Mouse (Mus musculus) embryonic facial prominence, embryonic 10.5 days (tissue): ENCODE data around the gene Fam227b. TPM values are rescaled to one million over a fixed set of nuclear protein-coding genes. Genes with fewer than 3 reads are reported as not detected.

ENCODE experiments used
- DNase-seq: peaks from one replicate; pipeline ENCODE4 v3.0.0-alpha.2; 2017; ENCODE audit warnings: low spot score
- H3K27ac ChIP-seq: fragments of 300-500 bp; sonication (generic); replicated peaks from 2 replicates; pipeline ENCODE4 v1.5.1; 2016; ENCODE audit warnings: mild to moderate bottlenecking
- H3K27me3 ChIP-seq: fragments of 300-500 bp; sonication (generic); replicated peaks from 2 replicates; pipeline ENCODE4 v1.6.1; 2016; ENCODE audit warnings: low read depth, mild to moderate bottlenecking; ENCODE audit not compliant: poor library complexity, severe bottlenecking
- H3K36me3 ChIP-seq: fragments of 300-500 bp; sonication (generic); replicated peaks from 2 replicates; pipeline ENCODE4 v1.6.1; 2016; ENCODE audit warnings: mild to moderate bottlenecking, moderate library complexity
- H3K4me1 ChIP-seq: fragments of 300-500 bp; sonication (generic); 2 replicates; pipeline ENCODE4 v1.6.1; 2016
- H3K4me3 ChIP-seq: fragments of 300-500 bp; sonication (generic); 2 replicates; pipeline ENCODE4 v1.5.1; 2016; ENCODE audit warnings: mild to moderate bottlenecking, moderate library complexity
- H3K9me3 ChIP-seq: fragments of 300-500 bp; sonication (generic); 2 replicates; pipeline ENCODE4 v1.6.1; 2016; ENCODE audit warnings: mild to moderate bottlenecking
- WGBS: fragments of 180-500 bp; shearing (Covaris S2); methylation state at CpG from one replicate; pipeline ENCODE4 v1.1.7; 2016; 5-methylcytosine and 5-hydroxymethylcytosine counted together
- polyA plus RNA-seq: library from polyadenylated mRNA; unstranded; fragments of >200 nt; fragmentation: Nextera tagmentation; extraction: Ambion mirVana; gene quantifications from 2 replicates; pipeline ENCODE4 v1.2.1, GENCODE M21; 2016

Gene Fam227b
- polyA plus RNA-seq, 1 experiment from 2014 or later: not detected

- 0 out of 2 replicates have a peak overlapping the region, but pooled peaks have one; percentile 16 for H3K4me3 ChIP-seq
- DNase-seq: peak; percentile 69
- H3K36me3 ChIP-seq: no peaks in the 10 kb centered on the region
- 14% methylated on average over 6 of the region's 6 CpGs for WGBS
- H3K4me1 ChIP-seq: peaks cover 31% of the 10 kb centered on the region
- H3K9me3 ChIP-seq: no peaks in the 10 kb centered on the region
- H3K27ac ChIP-seq: peak overlapping the region; percentile 87
- H3K27me3 ChIP-seq: no peaks in the 10 kb centered on the region
Measured at GRCm38 (mm10) chr2:126052749-126053557, 98.9 kb downstream of the Fam227b start.

GRCm38 (mm10) chr2:126045621-126046020 is 106.2 kb downstream of the Fam227b start:
- Histone ChIP-seq H3K27me3 (no peaks in the 10 kb centered on the region), H3K27ac (no peak overlapping the region), H3K4me1 (peaks cover 24% of the 10 kb centered on the region), H3K9me3 (no peaks in the 10 kb centered on the region), H3K36me3 (no peaks in the 10 kb centered on the region), H3K4me3 (no peak overlapping the region)
- 92% methylated on average over 5 of the region's 5 CpGs for WGBS
- DNase-seq: no peak

GRCm38 (mm10) chr2:126042674-126043073 is 109.1 kb downstream of the Fam227b start:
- Histone ChIP-seq H3K9me3 (no peaks in the 10 kb centered on the region), H3K27ac (no peak overlapping the region), H3K27me3 (no peaks in the 10 kb centered on the region), H3K4me3 (no peak overlapping the region), H3K36me3 (no peaks in the 10 kb centered on the region), H3K4me1 (peaks cover 24% of the 10 kb centered on the region)
- no peak for DNase-seq
- 58% methylated on average over 3 of the region's 3 CpGs for WGBS

GRCm38 (mm10) chr2:126041237-126041636 is 110.6 kb downstream of the Fam227b start:
- DNase-seq: no peak
- no peak overlapping the region for H3K27ac ChIP-seq
- no peaks in the 10 kb centered on the region for H3K27me3 ChIP-seq
- no peaks in the 10 kb centered on the region for H3K9me3 ChIP-seq
- no peaks in the 10 kb centered on the region for H3K36me3 ChIP-seq
- peaks cover 24% of the 10 kb centered on the region for H3K4me1 ChIP-seq
- WGBS: 89% methylated on average over 6 of the region's 6 CpGs
- H3K4me3 ChIP-seq: no peak overlapping the region

- Histone ChIP-seq H3K27ac (no peak overlapping the region), H3K9me3 (no peaks in the 10 kb centered on the region), H3K36me3 (no peaks in the 10 kb centered on the region), H3K4me1 (peaks cover 25% of the 10 kb centered on the region), H3K4me3 (no peak overlapping the region), H3K27me3 (no peaks in the 10 kb centered on the region)
- 95% methylated on average over 2 of the region's 2 CpGs for WGBS
- DNase-seq: no peak
Measured at GRCm38 (mm10) chr2:126040651-126041050, 111.2 kb downstream of the Fam227b start.

GRCm38 (mm10) chr2:126039414-126039891 is 112.4 kb downstream of the Fam227b start:
- WGBS: 74% methylated on average over 4 of the region's 4 CpGs
- Histone ChIP-seq H3K4me1 (peaks cover 32% of the 10 kb centered on the region), H3K9me3 (no peaks in the 10 kb centered on the region), H3K27ac (no peak overlapping the region), H3K27me3 (no peaks in the 10 kb centered on the region), H3K4me3 (no peak overlapping the region), H3K36me3 (no peaks in the 10 kb centered on the region)
- no peak for DNase-seq

DNA sequence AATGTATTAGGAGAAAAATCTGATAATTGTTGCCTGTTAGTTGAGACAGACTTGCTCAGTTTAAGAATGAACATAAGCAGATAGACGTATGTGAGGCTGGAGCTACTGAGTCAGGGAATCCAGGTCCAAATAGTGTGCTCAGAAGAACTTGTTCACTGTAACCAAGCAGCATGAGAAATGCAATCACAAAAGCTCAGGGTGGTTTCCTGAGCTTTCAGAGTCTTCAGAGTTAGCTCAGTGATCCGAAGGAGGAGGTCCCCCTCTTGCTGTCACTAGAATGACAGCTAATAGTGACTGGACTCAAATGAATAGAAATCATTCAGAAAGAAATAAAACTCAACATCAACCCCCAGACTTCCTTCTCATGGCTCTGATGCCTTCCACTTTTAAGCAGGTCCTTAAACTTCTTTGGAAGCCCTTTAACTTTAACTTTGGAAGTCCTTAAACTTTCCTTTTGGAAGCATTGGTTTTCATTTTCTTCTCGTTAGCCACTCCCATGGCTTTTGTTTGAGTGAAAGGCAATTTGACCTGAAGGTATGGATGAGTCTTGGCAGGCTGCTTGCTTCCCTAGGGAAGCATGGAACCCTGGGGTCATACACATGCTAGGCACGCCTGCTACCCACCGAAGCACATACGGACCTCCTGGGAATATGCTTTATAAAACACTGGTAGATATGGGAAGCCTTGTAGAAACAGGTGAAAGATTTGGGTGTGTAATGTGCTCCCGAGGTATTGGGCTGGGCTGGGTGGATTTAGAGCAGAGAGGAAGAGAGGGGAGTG is 113.4 kb downstream of the Fam227b start:
- peaks cover 27% of the 10 kb centered on the region for H3K4me1 ChIP-seq
- no peak for DNase-seq
- no peaks in the 10 kb centered on the region for H3K9me3 ChIP-seq
- WGBS: 66% methylated on average over 7 of the region's 7 CpGs
- H3K27ac ChIP-seq: no peak overlapping the region
- H3K27me3 ChIP-seq: no peaks in the 10 kb centered on the region
- no peaks in the 10 kb centered on the region for H3K36me3 ChIP-seq
- no peak overlapping the region for H3K4me3 ChIP-seq

GRCm38 (mm10) chr2:126036121-126036520 is 115.7 kb downstream of the Fam227b start:
- 89% methylated on average over 4 of the region's 4 CpGs for WGBS
- H3K27ac ChIP-seq: no peak overlapping the region
- H3K4me1 ChIP-seq: peaks cover 17% of the 10 kb centered on the region
- H3K36me3 ChIP-seq: no peaks in the 10 kb centered on the region
- H3K4me3 ChIP-seq: no peak overlapping the region
- no peaks in the 10 kb centered on the region for H3K27me3 ChIP-seq
- no peaks in the 10 kb centered on the region for H3K9me3 ChIP-seq
- DNase-seq: no peak

GRCm38 (mm10) chr2:126035013-126035770 is 116.6 kb downstream of the Fam227b start:
- H3K27me3 ChIP-seq: no peaks in the 10 kb centered on the region
- H3K9me3 ChIP-seq: no peaks in the 10 kb centered on the region
- DNase-seq: no peak
- no peaks in the 10 kb centered on the region for H3K36me3 ChIP-seq
- peaks cover 17% of the 10 kb centered on the region for H3K4me1 ChIP-seq
- no peak overlapping the region; the same call in 1 of the 2 replicates for H3K4me3 ChIP-seq
- 87% methylated on average over 15 of the region's 15 CpGs for WGBS
- peak overlapping the region; percentile 66; the same call in 1 of the 2 replicates for H3K27ac ChIP-seq

- Histone ChIP-seq H3K27me3 (no peaks in the 10 kb centered on the region), H3K9me3 (no peaks in the 10 kb centered on the region), H3K36me3 (no peaks in the 10 kb centered on the region), H3K4me3 (no peak within 1 kb of the TSS; the same call in 1 of the 2 replicates), H3K27ac (peak within 1 kb of the TSS; percentile 66), H3K4me1 (peaks cover 17% of the 10 kb centered on the region)
- 59% methylated on average over 15 of the region's 15 CpGs for WGBS
- DNase-seq: no peak
Measured at GRCm38 (mm10) chr2:126034379-126035005, 117.3 kb downstream of the Fam227b start, which contains the start of gene Fgf7. Fgf7 (plus strand) TSS chr2:126034658.

DNA sequence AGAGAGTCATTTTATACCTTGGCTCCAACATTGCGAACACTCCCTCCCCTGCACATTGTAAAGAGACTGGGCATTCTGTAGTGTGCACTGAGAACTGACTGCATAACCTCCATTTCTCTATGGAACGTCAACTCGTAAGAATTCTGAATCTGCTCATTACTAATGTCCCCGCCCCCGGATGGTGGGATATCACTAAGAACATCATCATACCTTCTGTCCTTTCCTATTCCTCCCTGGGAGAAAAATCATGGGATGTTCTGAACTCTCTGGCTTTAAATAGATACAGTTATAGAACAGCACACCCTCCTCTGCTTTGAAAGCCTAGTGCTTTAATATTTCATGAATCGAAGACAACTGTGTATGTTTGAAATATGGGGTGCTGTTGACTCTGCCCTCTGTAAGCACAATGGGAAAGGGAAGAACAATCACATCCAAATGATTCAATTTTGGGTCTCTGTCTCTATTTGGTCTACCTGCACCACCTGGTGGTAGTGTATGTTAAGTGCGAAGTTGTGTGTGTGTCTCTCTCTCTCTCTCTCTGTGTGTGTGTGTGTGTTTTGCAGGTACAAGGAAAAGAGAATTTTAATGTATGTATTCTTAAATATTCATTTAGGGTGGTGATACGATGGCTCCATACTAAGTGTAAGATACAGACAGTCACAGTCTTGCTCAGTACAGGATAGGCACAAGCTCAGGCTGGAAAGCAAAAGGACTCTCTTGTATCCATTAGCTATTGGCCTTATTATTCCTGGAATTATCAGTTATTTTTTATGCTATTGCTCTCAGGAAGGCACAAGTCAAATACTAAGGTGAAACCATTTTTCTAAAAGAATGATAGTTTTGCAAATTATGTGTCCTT is 118.5 kb downstream of the Fam227b start:
- Histone ChIP-seq H3K4me1 (peaks cover 17% of the 10 kb centered on the region), H3K9me3 (no peaks in the 10 kb centered on the region), H3K27ac (no peak overlapping the region), H3K27me3 (no peaks in the 10 kb centered on the region), H3K4me3 (no peak overlapping the region), H3K36me3 (no peaks in the 10 kb centered on the region)
- WGBS: 82% methylated on average over 8 of the region's 8 CpGs
- DNase-seq: no peak
